Mouse (Mus musculus) liver, embryonic 14.5 days (tissue): ENCODE results near the gene Vmn1r237. TPM values are rescaled to one million over a fixed set of nuclear protein-coding genes. Genes with fewer than 3 reads are reported as not detected.
A peak's percentile ranks its signal among the peaks of the same experiment; 100 is the strongest.

Experiments
- ATAC-seq: fragments of 200-750 bp; cut with Nextera tagmentation; 2 replicates; pipeline ENCODE4 v1.8.0; 2017; ENCODE audit warnings: moderate number of reproducible peaks, mild to moderate bottlenecking, moderate library complexity; ENCODE audit not compliant: insufficient read depth
- DNase-seq, 3 experiments: peaks; one replicate each; pipeline ENCODE4 v3.0.0-alpha.2; 2012 to 2013; ENCODE audit warnings: low read depth in 3 of 3, low spot score in 3 of 3
- H3K27ac ChIP-seq: fragments of 300-500 bp; sonication (generic); 2 replicates; pipeline ENCODE4 v1.5.1; 2014; ENCODE audit warnings: moderate library complexity, mild to moderate bottlenecking, control low read depth, inconsistent platforms
- H3K27me3 ChIP-seq: fragments of 300-500 bp; sonication (generic); 2 replicates; pipeline ENCODE4 v1.6.1; 2014; ENCODE audit warnings: mild to moderate bottlenecking, low read length, moderate library complexity; ENCODE audit not compliant: control insufficient read depth, insufficient read depth
- H3K36me3 ChIP-seq: fragments of 300-500 bp; sonication (generic); replicated peaks from 2 replicates; pipeline ENCODE4 v1.6.1; 2014; ENCODE audit warnings: low read depth; ENCODE audit not compliant: control insufficient read depth, insufficient read depth
- H3K4me1 ChIP-seq, 2 experiments: fragments of 200-500 bp in 1 of 2; fragments of 300-500 bp in 1 of 2; sonication (generic) in 1 of 2; replicated peaks; 2 replicates each; pipeline ENCODE4 v1.6.1; 2012 to 2014; ENCODE audit warnings: antibody characterized with exemption in 1 of 2, inconsistent platforms in 1 of 2, low read length in 1 of 2; ENCODE audit not compliant: control insufficient read depth in 2 of 2, insufficient read depth in 2 of 2
- H3K4me2 ChIP-seq: fragments of 300-500 bp; sonication (generic); 2 replicates; pipeline ENCODE4 v1.6.1; 2014; ENCODE audit warnings: low read depth, mild to moderate bottlenecking, control low read depth, moderate library complexity
- H3K4me3 ChIP-seq, 2 experiments: fragments of 200-500 bp in 1 of 2; fragments of 300-500 bp in 1 of 2; sonication (generic) in 1 of 2; 2 replicates each; pipeline ENCODE4 v1.5.1; 2012 to 2014; ENCODE audit warnings: low read depth in 2 of 2, low read length in 2 of 2, mild to moderate bottlenecking in 2 of 2, control low read depth in 1 of 2, inconsistent platforms in 1 of 2, moderate library complexity in 1 of 2; ENCODE audit not compliant: insufficient read depth in 1 of 2
- H3K9ac ChIP-seq: fragments of 300-500 bp; sonication (generic); replicated peaks from 2 replicates; pipeline ENCODE4 v1.6.1; 2014; ENCODE audit warnings: mild to moderate bottlenecking, control low read depth, moderate library complexity
- H3K9me3 ChIP-seq: fragments of 300-500 bp; sonication (generic); 2 replicates; pipeline ENCODE4 v1.6.1; 2016; ENCODE audit warnings: low read length, mixed read lengths; ENCODE audit not compliant: control insufficient read depth
- CTCF ChIP-seq: IDR thresholded peaks from 2 replicates; pipeline ENCODE4 v1.5.1; 2016; ENCODE audit warnings: antibody characterized with exemption, low read depth, control low read depth
- EP300 ChIP-seq: IDR thresholded peaks from 2 replicates; pipeline ENCODE4 v1.6.1; 2016; ENCODE audit warnings: antibody characterized with exemption, low read depth
- WGBS: fragments of 180-500 bp; shearing (Covaris S2); extraction: QIAGEN DNeasy Blood & Tissue Kit; methylation state at CpG from one replicate; pipeline ENCODE4 v1.1.7; 2014; ENCODE audit not compliant: insufficient replicate concordance; 5-methylcytosine and 5-hydroxymethylcytosine counted together
- microRNA-seq: library from miRNA; unstranded; fragments of <30 nt; microRNA quantifications from one replicate; pipeline ENCODE4, GENCODE M21; 2016
- polyA plus RNA-seq, 2 experiments: library from polyadenylated mRNA; depleted of rRNA in 1 of 2; stranded (reverse) in 1 of 2; unstranded in 1 of 2; fragments of >200 nt; fragmentation: Nextera tagmentation in 1 of 2; extraction: Ambion mirVana in 1 of 2; gene quantifications; 2 replicates each; pipeline versions ENCODE4 v1.2.1 to v1.2.3; 2012 to 2014

The Vmn1r237 gene
- polyA plus RNA-seq (2012; rRNA removed) (not detected in 2 replicates), polyA plus RNA-seq (2014; fragmentation: Nextera tagmentation; extraction: Ambion mirVana) (not detected in 2 replicates)

DNA sequence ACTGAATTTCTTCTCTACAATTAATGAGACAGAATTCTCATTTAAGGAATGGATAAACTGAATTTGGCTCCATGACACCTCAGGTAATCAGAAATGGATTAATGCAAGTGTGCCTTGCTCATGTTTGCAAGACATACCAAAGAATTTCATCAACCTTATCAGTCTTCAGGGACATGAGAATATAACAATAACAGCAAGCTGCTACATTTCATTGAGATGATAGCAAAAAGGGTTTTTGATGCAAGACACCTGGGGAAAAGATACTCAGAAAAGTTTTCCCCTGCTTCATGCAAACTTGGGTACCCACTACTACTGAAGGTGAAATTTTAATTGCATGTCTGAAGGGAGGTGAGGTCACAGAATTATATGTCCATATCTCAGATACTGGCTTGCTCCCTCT, at the start of gene Vmn1r237:
Vmn1r237 (plus strand) TSS at position 301 of the 400 bp plus-strand sequence.
- ATAC-seq (no peak), DNase-seq (no peak)
- Histone ChIP-seq H3K4me1 (no peaks in the 10 kb centered on the region), H3K27me3 (no peaks in the 10 kb centered on the region), H3K36me3 (no peaks in the 10 kb centered on the region), H3K9me3 (no peaks in the 10 kb centered on the region), H3K4me2 (no peak within 1 kb of the TSS), H3K9ac (no peak within 1 kb of the TSS), H3K4me3 (no peak within 1 kb of the TSS), H3K27ac (no peak within 1 kb of the TSS)
- no peak for TF ChIP-seq CTCF

- H3K36me3 ChIP-seq: no peaks in the 10 kb centered on the region
- no peak overlapping the region for H3K4me3 ChIP-seq
- ATAC-seq (no peak), DNase-seq (peak; percentile 13 to 42 (median 38))
- H3K4me2 ChIP-seq: no peak overlapping the region
- H3K9me3 ChIP-seq: no peaks in the 10 kb centered on the region
- 2% methylated on average over 4 of the region's 4 CpGs for WGBS
- TF ChIP-seq CTCF: no peak; the same call in 1 of the 2 replicates
- H3K9ac ChIP-seq: no peak overlapping the region
- H3K27me3 ChIP-seq: no peaks in the 10 kb centered on the region
- no peaks in the 10 kb centered on the region for H3K4me1 ChIP-seq
- no peak overlapping the region for H3K27ac ChIP-seq
Measured at GRCm38 (mm10) chr17:21272103-21272502, 39.6 kb upstream of the Vmn1r237 start.

- Histone ChIP-seq H3K9ac (no peak within 1 kb of the TSS), H3K4me2 (no peak within 1 kb of the TSS), H3K36me3 (no peaks in the 10 kb centered on the region), H3K4me1 (no peaks in the 10 kb centered on the region), H3K4me3 (no peak within 1 kb of the TSS), H3K27me3 (no peaks in the 10 kb centered on the region), H3K9me3 (no peaks in the 10 kb centered on the region), H3K27ac (no peak within 1 kb of the TSS)
- no peak for DNase-seq
- no peak for ATAC-seq
- WGBS: 48% methylated on average over 3 of the region's 3 CpGs
- TF ChIP-seq EP300: no peak
- no peak for TF ChIP-seq CTCF
Measured at GRCm38 (mm10) chr17:21282642-21283041, 29.0 kb upstream of the Vmn1r237 start, which contains the start of gene Vmn1r236. Vmn1r236 (plus strand) TSS chr17:21282942.

DNA sequence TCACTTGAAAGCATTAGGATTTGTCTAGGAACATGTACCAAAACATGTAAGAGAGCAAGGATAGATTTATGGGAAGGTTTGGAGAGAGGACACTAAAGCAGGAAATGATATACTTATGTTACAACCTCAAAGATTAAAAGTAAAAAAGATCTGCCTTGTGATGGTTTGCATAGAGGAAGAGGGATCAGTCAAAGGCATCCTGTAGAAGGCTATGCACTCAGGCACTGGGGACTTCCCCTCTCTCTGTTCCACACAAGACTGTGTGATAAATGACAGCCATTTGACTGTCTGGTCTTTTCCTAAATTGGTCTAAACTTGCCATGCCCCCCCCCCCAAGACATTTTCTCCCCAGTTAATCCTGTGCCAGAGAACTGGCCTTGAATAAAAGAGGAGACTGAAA, 27.3 kb upstream of the Vmn1r237 start:
- H3K9me3 ChIP-seq: no peaks in the 10 kb centered on the region
- H3K27ac ChIP-seq: no peak overlapping the region
- H3K36me3 ChIP-seq: no peaks in the 10 kb centered on the region
- H3K9ac ChIP-seq: no peak overlapping the region
- no peaks in the 10 kb centered on the region for H3K27me3 ChIP-seq
- no peak for DNase-seq
- no peak overlapping the region for H3K4me3 ChIP-seq
- H3K4me1 ChIP-seq: no peaks in the 10 kb centered on the region
- no peak for ATAC-seq
- no peak overlapping the region for H3K4me2 ChIP-seq
- no peak for TF ChIP-seq EP300
- no peak for TF ChIP-seq CTCF

DNA sequence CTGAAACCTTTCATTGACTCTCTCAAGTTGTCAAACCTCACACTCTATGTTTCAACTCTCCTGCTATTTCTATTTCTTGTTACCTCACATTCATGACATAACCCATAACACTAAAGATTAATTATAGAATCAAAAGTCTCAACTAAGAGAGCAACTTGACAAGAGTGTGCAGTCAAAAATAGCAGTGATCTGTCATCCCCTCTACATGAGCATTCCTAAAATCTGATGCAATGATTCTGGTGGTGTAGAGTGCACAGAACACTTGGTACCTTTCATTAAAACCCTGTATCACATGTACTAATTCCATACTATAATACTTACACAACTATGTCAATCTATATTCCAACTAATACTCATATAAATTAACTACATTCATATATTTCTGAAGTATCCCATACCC, 22.0 kb upstream of the Vmn1r237 start:
- no peaks in the 10 kb centered on the region for H3K27me3 ChIP-seq
- no peak overlapping the region for H3K27ac ChIP-seq
- H3K4me3 ChIP-seq: no peak overlapping the region
- TF ChIP-seq EP300: no peak
- no peak for TF ChIP-seq CTCF
- H3K9me3 ChIP-seq: no peaks in the 10 kb centered on the region
- H3K4me1 ChIP-seq: no peaks in the 10 kb centered on the region
- no peak for ATAC-seq
- no peak overlapping the region for H3K4me2 ChIP-seq
- DNase-seq: no peak
- no peak overlapping the region for H3K9ac ChIP-seq
- no peaks in the 10 kb centered on the region for H3K36me3 ChIP-seq

Small RNAs within 50 kb of the gene (microRNA-seq; reads per million reads assigned to microRNA genes)
- gene Gm26384: not detected

Other genes starting within 250 kb of the Vmn1r237 start
- gene Vmn1r234, start 85.8 kb upstream of the Vmn1r237 start, polyA plus RNA-seq (2012; rRNA removed): not detected in 2 replicates
- not detected in 2 replicates for gene Vmn1r234, start 85.8 kb upstream of the Vmn1r237 start, polyA plus RNA-seq (2014; fragmentation: Nextera tagmentation; extraction: Ambion mirVana)
- gene Vmn1r235, start 55.5 kb upstream of the Vmn1r237 start, polyA plus RNA-seq (2012; rRNA removed): not detected in 2 replicates
- not detected in 2 replicates for gene Vmn1r235, start 55.5 kb upstream of the Vmn1r237 start, polyA plus RNA-seq (2014; fragmentation: Nextera tagmentation; extraction: Ambion mirVana)
- gene Vmn1r236, start 28.9 kb upstream of the Vmn1r237 start, polyA plus RNA-seq (2012; rRNA removed): not detected in 2 replicates
- not detected in 2 replicates for gene Vmn1r236, start 28.9 kb upstream of the Vmn1r237 start, polyA plus RNA-seq (2014; fragmentation: Nextera tagmentation; extraction: Ambion mirVana)
- gene Zfp677, start 71.9 kb downstream of the Vmn1r237 start, polyA plus RNA-seq (2012; rRNA removed): 0.10 and 0.39 TPM in 2 replicates
- 0.51 and 0.74 TPM in 2 replicates for gene Zfp677, start 71.9 kb downstream of the Vmn1r237 start, polyA plus RNA-seq (2014; fragmentation: Nextera tagmentation; extraction: Ambion mirVana)
- 0.47 and 1.0 TPM in 2 replicates for gene Zfp54, start 111.4 kb downstream of the Vmn1r237 start, polyA plus RNA-seq (2012; rRNA removed)
- gene Zfp54, start 111.4 kb downstream of the Vmn1r237 start, polyA plus RNA-seq (2014; fragmentation: Nextera tagmentation; extraction: Ambion mirVana): 2.4 and 2.6 TPM in 2 replicates
- gene Zfp51, start 138.5 kb downstream of the Vmn1r237 start, polyA plus RNA-seq (2012; rRNA removed): 1.3 and 2.3 TPM in 2 replicates
- 6.9 TPM in 2 replicates for gene Zfp51, start 138.5 kb downstream of the Vmn1r237 start, polyA plus RNA-seq (2014; fragmentation: Nextera tagmentation; extraction: Ambion mirVana)
- 0.68 and 1.4 TPM in 2 replicates for gene Zfp53, start 177.1 kb downstream of the Vmn1r237 start, polyA plus RNA-seq (2012; rRNA removed)
- gene Zfp53, start 177.1 kb downstream of the Vmn1r237 start, polyA plus RNA-seq (2014; fragmentation: Nextera tagmentation; extraction: Ambion mirVana): 2.5 and 2.6 TPM in 2 replicates
- 0.28 and 0.50 TPM in 2 replicates for gene Zfp52, start 223.7 kb downstream of the Vmn1r237 start, polyA plus RNA-seq (2012; rRNA removed)
- 0.48 and 0.51 TPM in 2 replicates for gene Zfp52, start 223.7 kb downstream of the Vmn1r237 start, polyA plus RNA-seq (2014; fragmentation: Nextera tagmentation; extraction: Ambion mirVana)